Mouse (Mus musculus): ENCODE data around the gene Ush1g. TPM values are rescaled to one million over a fixed set of nuclear protein-coding genes. Genes with fewer than 3 reads are reported as not detected.

The Ush1g gene
- total RNA-seq (2021), result under 1 TPM; 0.61 to 0.81 TPM
- long read RNA-seq, experiment 1, partial matches to known transcripts, result 2 of 3 reads
- long read RNA-seq, experiment 1, other reads (novel, unspliced or antisense), result 0 of 3 reads
- long read RNA-seq, experiment 2, partial matches to known transcripts, result 3 of 6 reads
- long read RNA-seq, experiment 2, other reads (novel, unspliced or antisense), result 1 of 6 reads

DNA sequence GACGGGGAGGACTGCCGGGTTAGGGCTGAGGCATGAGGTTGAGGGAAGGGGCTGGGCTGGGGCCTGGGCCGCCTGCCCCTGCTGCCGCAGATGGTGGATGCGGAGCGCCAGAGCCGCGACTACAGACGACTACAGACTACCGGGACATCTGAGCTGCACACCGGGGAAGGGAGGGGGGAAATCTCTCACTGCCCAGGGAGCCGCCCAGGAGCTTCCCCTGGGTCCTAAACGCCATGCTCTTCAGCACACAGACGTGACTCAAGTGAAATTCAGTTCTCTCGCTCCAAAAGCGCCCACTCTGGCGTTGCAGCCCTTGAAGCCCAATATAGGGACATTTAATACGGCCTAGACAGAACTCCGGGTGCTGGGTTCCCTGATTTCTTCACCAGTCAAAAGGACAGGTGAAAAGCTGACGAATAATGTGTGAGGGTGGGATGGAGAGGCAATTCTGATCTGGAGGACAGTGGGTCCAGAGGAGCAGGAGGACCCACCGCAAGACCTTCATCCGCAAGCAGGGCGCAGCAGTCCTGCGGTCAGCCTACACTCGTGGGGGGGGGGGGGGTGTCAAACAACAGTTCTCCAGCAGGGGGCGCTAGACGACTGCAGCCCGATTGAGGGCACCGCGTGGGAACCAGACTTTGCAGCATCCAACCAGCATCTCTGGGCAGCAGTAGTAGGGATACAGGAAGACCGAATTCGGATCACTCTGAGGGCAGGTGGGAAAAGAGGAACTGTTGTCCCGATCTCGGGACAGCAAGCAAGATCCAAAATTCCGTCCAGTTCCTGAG is at the start of gene Ush1g:
Gene Ush1g, minus strand, starts transcription at position 136 of the 788 bp plus-strand sequence.
- H3K4me3 ChIP-seq, result peak within 1 kb of the TSS; percentile 56
- intact Hi-C loops (cut with DNase I), result loop anchor here (1.0 kb wide), 1 partner anchor 32 kb away; no protein-coding TSS in a partner anchor

DNA sequence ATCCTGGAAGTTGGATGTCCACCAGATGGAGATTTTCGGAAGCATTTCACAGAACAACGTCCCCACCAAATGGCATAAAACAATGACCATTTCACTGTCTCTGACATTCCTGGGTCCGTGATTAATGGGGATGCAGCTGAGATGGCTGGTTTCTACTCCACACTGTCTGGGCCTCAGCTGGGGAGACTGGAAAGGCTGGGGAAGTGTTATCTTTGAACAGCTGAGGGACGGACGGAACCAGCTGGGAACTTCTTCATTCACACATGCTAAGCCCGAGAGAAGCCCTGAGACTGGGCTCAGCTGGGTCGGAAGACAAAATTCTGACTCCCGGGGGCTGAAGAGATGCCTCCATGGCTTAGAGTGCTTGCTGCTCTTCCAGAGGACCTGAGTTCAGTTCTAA is 49.5 kb upstream of the Ush1g start:
- no peak for DNase-seq
- TF ChIP-seq CTCF (IDR thresholded peaks at IDR 0.05), result no peak
- intact Hi-C loops (cut with DNase I), result no loop called here
- Histone ChIP-seq H3K27ac (no peak overlapping the region), H3K4me3 (no peak overlapping the region)

More for the DNA sequence above, at the start of gene Ush1g:
- DNase-seq, result peak; percentile 74
- TF ChIP-seq CTCF (IDR thresholded peaks at IDR 0.05), result peak; percentile 88
- H3K27ac ChIP-seq, result peak within 1 kb of the TSS; percentile 31; the same call in 1 of the 2 replicates

DNA sequence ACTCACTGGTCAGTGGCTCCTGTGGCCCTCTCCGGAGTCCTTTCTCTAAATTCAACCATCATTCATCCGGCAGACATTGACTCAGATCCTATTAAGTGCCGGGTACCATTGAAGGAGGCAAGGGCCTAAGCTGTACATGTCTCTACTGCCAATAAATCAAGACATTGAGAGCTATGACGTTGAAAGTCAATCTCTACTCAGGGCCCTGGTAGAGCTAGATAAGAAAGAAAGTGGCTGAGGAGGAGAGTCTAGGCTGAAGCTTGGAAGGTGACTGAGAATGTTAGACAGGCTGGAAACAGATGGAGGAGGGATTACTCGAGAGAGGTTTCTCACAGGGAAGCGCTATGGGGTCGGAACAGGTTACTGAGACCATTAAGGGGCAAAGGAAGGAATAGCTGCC is 48.5 kb upstream of the Ush1g start:
- intact Hi-C loops (cut with DNase I), result no loop called here
- no peak overlapping the region for H3K27ac ChIP-seq
- TF ChIP-seq CTCF (IDR thresholded peaks at IDR 0.05), result no peak
- no peak overlapping the region for H3K4me3 ChIP-seq
- no peak for DNase-seq

- Histone ChIP-seq H3K27ac (peak within 1 kb of the TSS; percentile 72), H3K4me3 (peak within 1 kb of the TSS; percentile 86)
- no peak for TF ChIP-seq CTCF (IDR thresholded peaks at IDR 0.05)
- peak; percentile 86 for DNase-seq
- intact Hi-C loops (cut with DNase I), result no loop called here
These were observed 45.6 kb upstream of the Ush1g start, which contains the start of gene Hid1 for GRCm38 (mm10) chr11:115367395-115367944. Gene Hid1, minus strand, starts transcription at chr11:115367756.

DNA sequence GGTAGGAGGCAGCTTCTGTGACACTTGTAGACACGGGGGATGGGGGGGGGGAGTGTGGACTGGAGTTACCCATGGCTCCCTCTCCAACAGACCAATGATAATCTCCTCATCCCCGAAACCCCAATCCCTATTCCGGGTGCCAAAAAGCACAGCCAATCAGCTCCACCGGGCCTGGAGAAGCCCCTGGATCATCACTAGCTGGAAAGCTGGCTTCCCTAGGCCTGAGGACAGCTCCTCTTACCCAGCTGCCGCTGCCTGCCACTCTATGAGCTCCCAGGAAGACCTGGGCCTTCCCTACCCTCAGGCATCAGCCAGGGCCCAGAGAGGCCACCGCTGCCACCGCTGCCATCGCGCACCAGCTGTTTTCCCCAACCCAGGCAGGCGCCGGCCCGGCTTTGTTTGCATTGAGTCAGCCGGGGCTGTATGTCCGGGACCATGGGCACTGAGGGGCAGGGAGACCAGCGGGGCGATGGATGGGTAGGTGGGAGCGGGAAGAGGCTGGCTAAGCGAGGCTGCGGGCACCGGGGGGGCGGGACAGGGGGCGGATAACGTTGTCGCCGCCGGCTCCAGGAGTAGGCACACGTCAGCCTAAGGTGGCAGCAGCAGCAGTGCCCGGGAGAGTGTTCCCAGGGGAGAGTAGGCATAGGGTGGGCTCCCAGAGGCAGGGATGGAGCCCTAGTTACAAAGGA is 45.0 kb upstream of the Ush1g start:
- no peak for TF ChIP-seq CTCF (IDR thresholded peaks at IDR 0.05)
- intact Hi-C loops (cut with DNase I), result no loop called here
- DNase-seq, result no peak
- H3K4me3 ChIP-seq, result peak overlapping the region; percentile 86
- H3K27ac ChIP-seq, result peak overlapping the region; percentile 72

- DNase-seq, result no peak
- peak overlapping the region; percentile 86 for H3K4me3 ChIP-seq
- no peak for TF ChIP-seq CTCF (IDR thresholded peaks at IDR 0.05)
- peak overlapping the region; percentile 25; the same call in 1 of the 2 replicates for H3K27ac ChIP-seq
- intact Hi-C loops (cut with DNase I), result no loop called here
These were observed 44.3 kb upstream of the Ush1g start for GRCm38 (mm10) chr11:115366039-115366705.

DNA sequence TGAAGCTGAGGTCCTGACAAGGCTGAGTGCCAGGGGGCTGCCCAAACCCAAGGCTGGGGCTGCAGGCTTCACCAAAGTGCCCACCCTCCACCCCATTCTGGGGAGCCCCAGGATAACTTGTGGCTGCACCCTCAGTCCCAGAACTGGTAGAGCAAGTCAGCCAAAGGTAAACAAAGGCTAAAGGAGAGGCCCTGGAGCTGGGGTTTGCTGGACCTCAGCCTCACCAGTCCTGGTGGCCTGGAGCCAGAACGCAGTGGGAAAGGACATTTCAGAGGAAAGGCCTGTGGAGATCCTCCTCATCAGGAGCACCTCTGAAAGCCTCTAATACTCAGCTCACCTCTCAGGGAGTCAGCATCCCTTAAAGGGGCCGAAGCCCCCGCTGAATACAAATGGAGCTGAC is 42.3 kb upstream of the Ush1g start:
- no peak for TF ChIP-seq CTCF (IDR thresholded peaks at IDR 0.05)
- no peak for DNase-seq
- intact Hi-C loops (cut with DNase I), result no loop called here

DNA sequence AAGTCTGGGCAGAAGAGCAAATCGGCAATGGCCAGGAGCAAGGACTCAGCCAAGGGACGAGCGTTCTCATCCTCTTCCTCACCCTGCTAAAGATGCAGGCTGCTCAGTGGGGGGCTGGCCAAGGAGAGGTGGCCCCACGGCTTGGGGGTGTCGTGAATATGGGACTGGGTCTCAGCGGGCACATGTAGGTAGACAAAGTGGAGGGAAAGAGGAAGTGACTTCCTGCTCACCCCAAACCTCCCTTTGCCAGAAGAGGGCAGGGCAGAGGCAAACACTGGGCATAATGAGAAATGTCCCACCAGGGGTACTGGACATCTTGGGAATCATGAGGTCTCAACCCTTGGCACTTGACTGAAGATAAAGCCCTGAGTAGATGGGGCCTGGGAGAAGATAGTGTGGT is 37.9 kb upstream of the Ush1g start:
- no peak for DNase-seq
- TF ChIP-seq CTCF (IDR thresholded peaks at IDR 0.05), result no peak
- H3K4me3 ChIP-seq, result no peak overlapping the region
- 0 out of 2 replicates have a peak overlapping the region, but pooled peaks have one; percentile 16 for H3K27ac ChIP-seq
- intact Hi-C loops (cut with DNase I), result loop anchor here (2.0 to 5.0 kb wide), 2 partner anchors 68 to 115 kb away; partner anchors contain the start of gene Armc7

More for the DNA sequence above, 42.3 kb upstream of the Ush1g start:
- H3K4me3 ChIP-seq, result no peak overlapping the region
- H3K27ac ChIP-seq, result no peak overlapping the region

GRCm38 (mm10) chr11:115359293-115359692 is 37.5 kb upstream of the Ush1g start:
- no peak for DNase-seq
- H3K27ac ChIP-seq, result 0 out of 2 replicates have a peak overlapping the region, but pooled peaks have one; percentile 16
- TF ChIP-seq CTCF (IDR thresholded peaks at IDR 0.05), result no peak
- intact Hi-C loops (cut with DNase I), result loop anchor here (2.0 to 5.0 kb wide), 2 partner anchors 68 to 116 kb away; partner anchors contain the start of gene Armc7
- no peak overlapping the region for H3K4me3 ChIP-seq

GRCm38 (mm10) chr11:115358468-115358867 is 36.6 kb upstream of the Ush1g start:
- intact Hi-C loops (cut with DNase I), result loop anchor here (2.0 to 5.0 kb wide), 2 partner anchors 69 to 116 kb away; partner anchors contain the start of gene Armc7
- no peak overlapping the region for H3K4me3 ChIP-seq
- DNase-seq, result peak; percentile 75
- H3K27ac ChIP-seq, result no peak overlapping the region
- peak; percentile 74 for TF ChIP-seq CTCF (IDR thresholded peaks at IDR 0.05)

DNA sequence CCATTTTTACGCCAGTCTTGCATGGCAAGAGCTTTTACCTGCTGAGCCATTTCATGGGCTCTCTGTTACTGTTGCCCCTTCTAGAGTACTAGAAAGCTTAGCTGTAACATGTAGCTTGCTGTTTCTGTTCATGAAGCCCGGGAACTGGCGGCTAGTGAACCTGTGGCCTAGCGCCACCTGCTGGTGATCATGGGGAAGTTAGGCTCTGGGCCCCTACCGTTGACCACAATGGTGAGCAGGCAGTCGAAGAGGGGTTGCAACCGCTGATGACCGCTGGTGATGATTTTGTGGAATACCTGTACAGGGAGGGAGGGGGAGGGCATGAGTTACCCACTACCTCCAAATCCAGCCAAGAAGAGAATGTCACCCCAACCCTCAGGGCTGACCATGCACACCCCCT is 32.3 kb upstream of the Ush1g start:
- no peak overlapping the region for H3K27ac ChIP-seq
- DNase-seq, result peak; percentile 76
- H3K4me3 ChIP-seq, result no peak overlapping the region
- peak; percentile 93 for TF ChIP-seq CTCF (IDR thresholded peaks at IDR 0.05)
- intact Hi-C loops (cut with DNase I), result loop anchor here (1.0 kb wide), 1 partner anchor 32 kb away; the partner anchor contains the start of gene Ush1g

GRCm38 (mm10) chr11:115353375-115353774 is 31.5 kb upstream of the Ush1g start:
- Histone ChIP-seq H3K4me3 (no peak overlapping the region), H3K27ac (no peak overlapping the region)
- DNase-seq, result no peak
- TF ChIP-seq CTCF (IDR thresholded peaks at IDR 0.05), result no peak
- intact Hi-C loops (cut with DNase I), result no loop called here

Measured in gastrocnemius, adult 2 months (tissue).